Mouse (Mus musculus) yolk sac, embryonic 10.5 days (tissue): ENCODE measurements around the gene Nedd8.
A peak's percentile ranks its signal among the peaks of the same experiment; 100 is the strongest.

Source experiments
- DNase-seq: peaks from one replicate; pipeline ENCODE4 v3.0.0-alpha.2; 2017; ENCODE audit warnings: low spot score

Gene Nedd8

GRCm38 (mm10) chr14:55671833-55672740 lies at the start of gene Nedd8, which contains the start of gene Gmpr2:
Gene Nedd8 (minus strand): TSS chr14:55672124.
Gene Gmpr2 (plus strand): TSS chr14:55671941.
- DNase-seq, result peak; percentile 97

GRCm38 (mm10) chr14:55721076-55721475 lies 49.2 kb upstream of the Nedd8 start:
- DNase-seq, result no peak

GRCm38 (mm10) chr14:55720666-55721065 lies 48.7 kb upstream of the Nedd8 start:
- DNase-seq, result no peak

- DNase-seq, result no peak
Observed at GRCm38 (mm10) chr14:55719737-55720136, 47.8 kb upstream of the Nedd8 start.

GRCm38 (mm10) chr14:55716884-55717283 lies 45.0 kb upstream of the Nedd8 start:
- DNase-seq, result peak; percentile 80

- no peak for DNase-seq
Observed at GRCm38 (mm10) chr14:55716271-55716670, 44.3 kb upstream of the Nedd8 start.

GRCm38 (mm10) chr14:55714893-55715292 lies 43.0 kb upstream of the Nedd8 start:
- no peak for DNase-seq

- DNase-seq, result no peak
Observed at GRCm38 (mm10) chr14:55713729-55714122, 41.8 kb upstream of the Nedd8 start, which contains the start of gene Tgm1. Gene Tgm1 (minus strand): TSS chr14:55713926.

- DNase-seq, result peak; percentile 91
Observed at GRCm38 (mm10) chr14:55713007-55713728, 41.2 kb upstream of the Nedd8 start.

- no peak for DNase-seq
Observed at GRCm38 (mm10) chr14:55711786-55712185, 39.9 kb upstream of the Nedd8 start.

- DNase-seq, result no peak
Observed at GRCm38 (mm10) chr14:55709509-55709908, 37.6 kb upstream of the Nedd8 start.

- DNase-seq, result peak; percentile 83
Observed at GRCm38 (mm10) chr14:55707397-55707796, 35.5 kb upstream of the Nedd8 start.

GRCm38 (mm10) chr14:55706051-55706600 lies 34.2 kb upstream of the Nedd8 start:
- DNase-seq, result no peak

- DNase-seq, result no peak
Observed at GRCm38 (mm10) chr14:55702761-55703160, 30.8 kb upstream of the Nedd8 start.

GRCm38 (mm10) chr14:55701131-55701530 lies 29.2 kb upstream of the Nedd8 start:
- no peak for DNase-seq

- DNase-seq, result no peak
Observed at GRCm38 (mm10) chr14:55697226-55697625, 25.3 kb upstream of the Nedd8 start.

- no peak for DNase-seq
Observed at GRCm38 (mm10) chr14:55689433-55689832, 17.5 kb upstream of the Nedd8 start.

- no peak for DNase-seq
Observed at GRCm38 (mm10) chr14:55682118-55682493, 10.2 kb upstream of the Nedd8 start.

- peak; percentile 97 for DNase-seq
Observed at GRCm38 (mm10) chr14:55681160-55682117, 9.5 kb upstream of the Nedd8 start, which contains the start of gene Tinf2. Gene Tinf2 (minus strand): TSS chr14:55681820.

- no peak for DNase-seq
Observed at GRCm38 (mm10) chr14:55677615-55678014, 5.7 kb upstream of the Nedd8 start.

- no peak for DNase-seq
Observed at GRCm38 (mm10) chr14:55672741-55673060, 777 bp upstream of the Nedd8 start.

GRCm38 (mm10) chr14:55671486-55671832 lies 465 bp downstream of the Nedd8 start:
- DNase-seq, result no peak
